Mouse (Mus musculus): ENCODE measurements around the gene Btla. TPM values are rescaled to one million over a fixed set of nuclear protein-coding genes. Genes with fewer than 3 reads are reported as not detected.

Btla gene
- polyA plus RNA-seq, 1 experiment, result 0.26 TPM

DNA sequence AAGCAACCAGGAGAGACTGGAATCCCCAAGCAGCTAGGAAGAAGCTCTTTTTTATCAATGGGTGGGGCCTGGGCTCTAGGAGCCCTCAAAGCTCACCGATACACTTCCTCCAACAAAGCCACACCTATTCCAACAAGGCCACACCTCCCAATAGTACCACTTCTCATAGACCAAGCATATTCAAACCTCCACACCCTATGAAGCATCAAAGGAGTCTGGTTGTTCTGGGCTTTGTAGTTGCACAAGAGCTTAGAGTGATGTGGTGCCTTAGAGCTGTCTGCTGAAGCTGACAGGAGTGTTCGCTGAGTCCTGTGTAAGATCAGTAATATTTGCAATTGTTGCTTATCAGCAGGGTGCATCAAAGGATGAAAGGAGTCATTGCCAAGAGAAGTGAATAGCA lies 37.2 kb downstream of the Btla start:
- no peak for DNase-seq (ENCODE audit: low read depth)
- no peak for TF ChIP-seq POLR2A (IDR thresholded peaks at IDR 0.05; ENCODE audit: borderline replicate concordance, extremely low read depth, insufficient read depth, insufficient read length, poor library complexity, severe bottlenecking)

DNA sequence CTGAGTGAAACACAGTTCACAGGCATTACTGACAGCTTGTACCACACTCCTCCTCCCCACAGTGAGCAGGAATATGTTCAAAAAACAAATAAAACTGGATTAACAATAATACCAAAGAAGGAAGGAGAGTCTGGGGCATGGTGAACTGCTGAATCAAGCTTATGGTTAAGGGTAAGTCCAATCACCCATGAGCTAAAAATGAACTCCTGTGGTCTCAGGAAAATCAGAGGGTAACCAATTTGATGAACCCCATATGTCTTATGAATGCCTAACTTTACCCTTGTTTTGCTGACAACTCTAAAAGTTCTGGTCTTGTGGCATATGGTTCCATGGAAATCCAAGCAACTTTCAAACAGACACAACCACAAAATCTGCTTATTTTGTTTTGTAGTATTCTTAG lies 37.9 kb downstream of the Btla start:
- TF ChIP-seq CTCF (IDR thresholded peaks at IDR 0.05; ENCODE audit: borderline replicate concordance, extremely low read depth, insufficient read depth, insufficient read length) (no peak), POLR2A (IDR thresholded peaks at IDR 0.05; ENCODE audit: borderline replicate concordance, extremely low read depth, insufficient read depth, insufficient read length, poor library complexity, severe bottlenecking) (no peak)
- DNase-seq (ENCODE audit: low read depth), result no peak

DNA sequence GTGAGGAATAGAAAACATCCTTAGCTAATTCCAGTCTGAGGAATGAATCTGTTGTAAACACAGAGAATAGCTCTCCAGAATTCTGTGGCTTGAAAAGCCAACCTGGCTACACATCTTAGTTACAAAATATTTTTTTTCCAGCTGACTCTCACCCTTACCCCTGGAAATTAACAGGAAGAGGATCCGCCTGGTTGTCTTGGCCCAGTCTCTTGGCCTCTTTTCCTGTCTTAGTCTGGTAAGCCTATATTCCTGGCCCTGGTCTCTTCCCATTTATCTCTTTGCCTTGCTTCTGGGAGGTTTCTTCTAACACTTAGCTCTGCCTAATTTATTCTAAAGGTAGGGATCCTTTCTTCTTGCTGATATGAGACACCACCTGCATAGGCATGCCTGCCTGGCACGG lies 45.8 kb downstream of the Btla start:
- TF ChIP-seq POLR2A (IDR thresholded peaks at IDR 0.05; ENCODE audit: borderline replicate concordance, extremely low read depth, insufficient read depth, insufficient read length, poor library complexity, severe bottlenecking) (no peak), CTCF (IDR thresholded peaks at IDR 0.05; ENCODE audit: borderline replicate concordance, extremely low read depth, insufficient read depth, insufficient read length) (no peak)
- DNase-seq (ENCODE audit: low read depth), result no peak

DNA sequence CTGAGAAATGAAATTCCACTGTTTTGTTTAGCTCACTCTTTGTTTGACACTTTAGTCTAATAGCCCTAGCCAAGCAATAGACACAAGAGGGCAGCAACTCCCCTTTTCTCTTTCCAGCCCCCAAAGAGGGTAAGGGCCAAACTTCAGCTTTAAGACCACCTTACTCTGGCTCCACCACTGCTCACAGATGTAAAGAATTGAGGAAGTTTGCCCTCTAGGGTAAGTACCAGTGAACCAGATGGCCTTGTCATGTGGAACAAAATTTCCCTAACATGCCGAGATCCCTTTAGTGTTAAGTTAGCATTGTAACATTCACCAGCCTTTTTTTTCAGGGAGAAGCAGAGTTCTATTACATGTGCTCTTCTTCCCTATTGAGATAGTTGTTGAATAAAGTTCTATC lies 59.0 kb downstream of the Btla start:
- DNase-seq (ENCODE audit: low read depth), result no peak

DNA sequence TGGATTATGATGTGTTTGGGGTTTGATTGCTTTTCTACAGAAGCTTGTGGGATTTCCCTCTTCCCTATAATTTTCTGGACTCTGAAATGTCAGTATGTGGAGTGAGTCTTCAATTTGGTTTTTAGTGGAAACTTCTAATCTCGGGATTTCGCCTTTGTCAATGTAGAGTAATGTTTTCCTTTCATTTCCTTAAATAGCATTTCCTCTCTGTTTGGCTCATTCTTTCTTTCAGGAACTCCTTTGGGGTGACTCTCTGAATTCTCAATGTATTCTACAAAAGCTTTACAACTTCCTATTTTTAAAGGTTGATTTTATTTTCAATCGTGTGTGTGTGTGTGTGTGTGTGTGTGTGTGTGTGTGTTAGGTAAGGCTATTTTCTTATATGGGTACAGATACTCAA lies 73.7 kb downstream of the Btla start:
- TF ChIP-seq CTCF (IDR thresholded peaks at IDR 0.05; ENCODE audit: borderline replicate concordance, extremely low read depth, insufficient read depth, insufficient read length) (no peak), POLR2A (IDR thresholded peaks at IDR 0.05; ENCODE audit: borderline replicate concordance, extremely low read depth, insufficient read depth, insufficient read length, poor library complexity, severe bottlenecking) (no peak)
- DNase-seq (ENCODE audit: low read depth), result no peak

More for the DNA sequence above, 59.0 kb downstream of the Btla start:
- TF ChIP-seq POLR2A (IDR thresholded peaks at IDR 0.05; ENCODE audit: borderline replicate concordance, extremely low read depth, insufficient read depth, insufficient read length, poor library complexity, severe bottlenecking), result no peak
- TF ChIP-seq CTCF (IDR thresholded peaks at IDR 0.05; ENCODE audit: borderline replicate concordance, extremely low read depth, insufficient read depth, insufficient read length), result no peak

Other genes starting within 250 kb of the Btla start
- gene Ccdc80, start 130.9 kb upstream of the Btla start, polyA plus RNA-seq (2012; rRNA removed), result 6.7 and 7.0 TPM in 2 replicates
- 21.5 and 25.6 TPM in 2 replicates for gene Slc35a5, start 65.6 kb upstream of the Btla start, polyA plus RNA-seq (2012; rRNA removed)
- 29.4 and 30.5 TPM in 2 replicates for gene Atg3, start 65.5 kb upstream of the Btla start, polyA plus RNA-seq (2012; rRNA removed)
- 179 and 203 TPM in 2 replicates for gene Cd200, start 184.7 kb downstream of the Btla start, polyA plus RNA-seq (2012; rRNA removed)